Mouse (Mus musculus) embryonic stem cell, embryonic (primary cell): Measurements from ENCODE around the gene Aff1.

Experiments
- CTCF ChIA-PET, 4 experiments: fragments of 300-600 bp in 2 of 4; fragments of 350-600 bp in 2 of 4; sonication (Branson Sonifier 250); formaldehyde crosslinking; loops; one replicate each; lab custom pipeline; 2022; ENCODE audit warnings: inconsistent platforms in 2 of 4; lab: Charles Lee
- POLR2A ChIA-PET, 4 experiments: fragments of 300-600 bp in 2 of 4; fragments of 350-600 bp in 2 of 4; sonication (Branson Sonifier 250); formaldehyde crosslinking; loops; one replicate each; lab custom pipeline; 2022; ENCODE audit warnings: antibody characterized with exemption in 4 of 4, inconsistent platforms in 1 of 4; lab: Charles Lee

The Aff1 gene

DNA sequence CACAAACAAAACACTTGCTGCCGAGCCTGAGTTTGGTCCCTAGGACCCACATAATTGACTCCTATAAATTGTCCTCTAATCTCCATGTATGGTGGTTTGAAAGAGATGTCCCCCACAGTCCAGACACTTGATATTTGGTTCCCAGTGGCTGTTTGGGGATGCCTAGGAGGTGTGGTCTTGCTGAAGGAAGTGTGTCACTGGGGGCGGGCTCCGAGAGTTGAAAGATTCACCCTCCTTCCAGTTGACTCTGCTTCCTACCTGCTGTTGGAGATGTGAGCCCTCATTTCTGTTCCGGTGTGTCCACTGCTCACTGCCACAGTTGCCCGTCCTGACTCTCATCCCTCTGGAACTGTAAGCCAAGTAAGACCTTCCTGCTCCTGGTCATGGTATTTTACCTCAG, 13.2 kb upstream of the Aff1 start:
- ChIA-PET POLR2A (interaction anchor here in 2 of 4 experiments (0.7 to 3.2 kb wide), 2 partner anchors 15 to 22 kb away, joined by 3 to 18 read pairs; no protein-coding TSS in a partner anchor), CTCF (interaction anchor here in 1 of 4 experiments (2.0 to 2.9 kb wide), 2 partner anchors 12 to 23 kb away, joined by 10 to 48 read pairs; partner anchors contain the start of gene Aff1)

DNA sequence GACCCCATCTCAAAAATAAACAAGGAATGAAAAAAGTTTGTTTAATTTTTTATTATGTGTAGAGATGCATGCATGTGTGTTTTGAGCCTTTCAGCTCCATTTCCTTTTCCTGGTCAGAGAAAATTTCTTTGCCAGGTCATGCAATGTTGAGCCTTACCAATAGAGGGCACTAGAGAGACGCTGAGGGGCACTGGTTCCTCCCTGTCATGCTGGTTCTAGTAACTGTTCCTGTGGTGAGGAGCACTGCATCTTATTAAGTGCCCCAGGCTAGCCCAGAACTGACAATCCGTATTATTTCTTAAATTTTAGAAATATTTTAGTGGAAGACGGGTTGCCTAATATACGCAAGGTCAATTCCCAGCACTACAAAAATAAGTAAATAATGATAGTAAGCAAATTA, 11.8 kb upstream of the Aff1 start:
- POLR2A ChIA-PET, result interaction anchor here in 3 of 4 experiments (0.6 to 4.0 kb wide), 23 partner anchors 9 to 133 kb away, joined by 3 to 24 read pairs (median 4); partner anchors contain the start of gene Aff1 (in 2 of the 3)
- CTCF ChIA-PET, result interaction anchor here (0.6 to 2.9 kb wide), 88 partner anchors 9 to 312 kb away, joined by 3 to 48 read pairs (median 4); partner anchors contain the start of genes Aff1 (in 4 of the 4) and Ptpn13 (in 1 of the 4)

DNA sequence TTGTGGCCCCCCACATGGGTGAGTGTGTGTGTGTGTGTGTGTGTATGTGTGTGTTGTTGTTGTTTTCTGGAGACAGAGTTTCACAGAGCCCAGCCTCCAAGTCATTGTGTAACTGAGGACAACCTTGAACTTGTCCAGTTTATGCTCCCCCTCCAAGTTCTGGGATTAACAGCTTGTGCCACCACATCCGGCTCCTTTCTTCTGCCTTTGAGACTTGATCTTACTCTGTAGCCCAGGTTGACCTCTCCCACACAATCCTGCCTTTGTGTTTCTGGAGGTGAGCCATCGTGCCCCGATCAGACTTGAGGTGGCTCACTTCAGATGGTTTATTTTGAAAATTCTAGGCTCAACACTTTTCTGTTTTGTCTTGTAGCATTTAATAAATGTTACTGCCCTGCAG, 10.3 kb upstream of the Aff1 start:
- CTCF ChIA-PET, result interaction anchor here in 3 of 4 experiments (0.6 to 2.9 kb wide), 7 partner anchors 9 to 136 kb away, joined by 3 to 48 read pairs (median 4); partner anchors contain the start of gene Aff1 (in 1 of the 3)

DNA sequence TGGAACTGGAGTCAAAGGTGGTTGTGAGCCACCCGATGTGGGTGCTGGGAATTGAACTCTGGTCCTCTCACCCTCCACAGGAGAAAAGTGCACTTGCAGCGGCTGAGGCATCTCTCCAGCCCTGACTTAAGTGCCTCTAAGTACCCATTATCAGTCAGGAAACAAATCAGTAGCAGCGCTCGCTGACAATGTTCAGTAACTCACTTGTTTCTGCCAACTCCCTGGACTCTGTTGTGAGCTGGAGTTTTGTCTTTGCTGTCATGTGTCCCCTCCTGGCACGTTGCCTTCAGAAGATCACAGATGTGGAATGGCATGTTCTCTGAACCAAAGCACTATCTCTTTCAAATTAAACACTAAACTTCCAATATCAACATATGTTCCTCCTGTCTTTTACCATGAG, 2.5 kb upstream of the Aff1 start:
- ChIA-PET CTCF (interaction anchor here (0.7 to 6.0 kb wide), 9 partner anchors 9 to 128 kb away, joined by 3 to 48 read pairs (median 5); no protein-coding TSS in a partner anchor), POLR2A (interaction anchor here in 3 of 4 experiments (0.9 to 35.4 kb wide), 13 partner anchors 8 to 89 kb away, joined by 3 to 1868 read pairs (median 8); partner anchors contain the start of gene 1700016H13Rik (in 1 of the 3))

More for the DNA sequence above, 10.3 kb upstream of the Aff1 start:
- POLR2A ChIA-PET, result interaction anchor here (0.6 to 4.0 kb wide), 17 partner anchors 9 to 257 kb away, joined by 3 to 24 read pairs (median 4); partner anchors contain the start of genes Aff1 (in 3 of the 4), 1700016H13Rik (in 1 of the 4) and Ptpn13 (in 1 of the 4)

DNA sequence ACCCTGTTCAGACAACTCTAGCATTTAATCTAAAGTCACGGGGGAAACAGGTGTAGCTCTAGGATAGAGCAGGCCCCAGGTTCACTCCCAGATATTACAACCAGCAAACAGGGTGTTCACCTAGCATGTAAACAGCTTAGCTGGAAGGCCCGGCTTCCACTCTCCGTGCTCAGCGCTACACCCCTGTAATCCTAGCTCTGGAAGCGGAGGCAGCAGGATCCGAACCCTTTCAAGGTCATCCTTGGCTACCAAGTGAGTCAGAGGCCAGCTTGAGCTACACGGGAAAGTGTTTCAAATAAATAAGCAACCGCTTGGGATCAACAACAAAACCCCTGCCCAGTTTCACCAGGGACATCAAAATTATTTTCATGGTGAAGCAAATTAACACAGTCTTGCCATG, 2.0 kb upstream of the Aff1 start:
- POLR2A ChIA-PET, result interaction anchor here in 3 of 4 experiments (0.7 to 35.4 kb wide), 13 partner anchors 13 to 238 kb away, joined by 3 to 1868 read pairs (median 11); partner anchors contain the start of gene 1700016H13Rik (in 1 of the 3)
- CTCF ChIA-PET, result interaction anchor here (0.7 to 6.0 kb wide), 12 partner anchors 8 to 127 kb away, joined by 3 to 48 read pairs (median 4); no protein-coding TSS in a partner anchor

DNA sequence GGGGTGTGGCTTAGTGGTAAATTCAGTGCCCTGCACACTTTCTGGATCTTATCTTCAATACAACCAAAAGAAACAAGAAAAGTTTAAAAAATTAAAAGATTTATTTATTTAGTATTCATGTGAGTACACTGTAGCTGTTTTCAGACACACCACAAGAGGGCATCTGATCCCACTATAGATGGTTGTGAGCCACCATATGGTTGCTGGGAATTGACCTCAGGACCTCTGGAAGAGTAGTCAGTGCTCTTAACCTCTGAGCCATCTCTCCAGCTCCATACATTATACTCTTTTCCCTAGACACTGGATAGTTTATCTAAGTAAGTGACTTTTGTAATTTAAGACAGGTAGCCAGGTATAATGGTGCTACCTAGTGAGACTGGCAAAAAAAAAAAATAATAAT, 1.0 kb upstream of the Aff1 start:
- ChIA-PET CTCF (interaction anchor here (0.6 to 6.0 kb wide), 18 partner anchors 8 to 332 kb away, joined by 3 to 48 read pairs (median 6); partner anchors contain the start of gene Ptpn13 (in 1 of the 4)), POLR2A (interaction anchor here in 3 of 4 experiments (0.7 to 35.4 kb wide), 23 partner anchors 10 to 493 kb away, joined by 3 to 1868 read pairs (median 7); partner anchors contain the start of gene 1700016H13Rik (in 1 of the 3))

DNA sequence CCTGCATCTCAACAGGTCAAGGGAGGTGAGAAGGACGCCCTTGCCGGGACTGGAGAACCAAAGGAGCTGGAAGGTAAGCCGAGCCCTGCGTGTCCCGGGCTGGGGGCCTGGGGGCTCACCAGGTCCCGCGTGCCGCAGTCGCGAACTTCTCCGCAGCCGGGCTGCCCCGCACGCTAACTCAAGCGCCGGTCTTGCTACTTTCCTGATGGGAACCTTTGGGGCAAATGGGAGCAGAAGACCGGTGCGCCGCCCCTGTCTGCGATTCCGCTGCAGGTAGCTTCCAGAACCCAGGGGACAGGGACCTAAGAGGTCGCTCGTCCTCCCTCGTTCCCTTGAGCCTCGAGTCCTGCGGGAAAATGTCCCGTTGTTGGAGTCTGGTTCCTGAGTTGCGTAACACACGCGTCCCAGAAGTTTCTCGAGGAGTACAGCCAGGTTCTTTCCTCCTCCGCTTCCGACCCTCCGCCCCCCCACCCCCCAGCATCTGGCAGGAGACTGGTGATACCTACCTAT, 412 bp downstream of the Aff1 start:
- POLR2A ChIA-PET, result interaction anchor here (0.6 to 35.4 kb wide), 56 partner anchors 9 to 495 kb away, joined by 3 to 1868 read pairs (median 4); partner anchors contain the start of genes 1700016H13Rik (in 1 of the 4) and Ptpn13 (in 1 of the 4)
- CTCF ChIA-PET, result interaction anchor here (0.5 to 6.0 kb wide), 28 partner anchors 8 to 779 kb away, joined by 3 to 48 read pairs (median 4); no protein-coding TSS in a partner anchor

DNA sequence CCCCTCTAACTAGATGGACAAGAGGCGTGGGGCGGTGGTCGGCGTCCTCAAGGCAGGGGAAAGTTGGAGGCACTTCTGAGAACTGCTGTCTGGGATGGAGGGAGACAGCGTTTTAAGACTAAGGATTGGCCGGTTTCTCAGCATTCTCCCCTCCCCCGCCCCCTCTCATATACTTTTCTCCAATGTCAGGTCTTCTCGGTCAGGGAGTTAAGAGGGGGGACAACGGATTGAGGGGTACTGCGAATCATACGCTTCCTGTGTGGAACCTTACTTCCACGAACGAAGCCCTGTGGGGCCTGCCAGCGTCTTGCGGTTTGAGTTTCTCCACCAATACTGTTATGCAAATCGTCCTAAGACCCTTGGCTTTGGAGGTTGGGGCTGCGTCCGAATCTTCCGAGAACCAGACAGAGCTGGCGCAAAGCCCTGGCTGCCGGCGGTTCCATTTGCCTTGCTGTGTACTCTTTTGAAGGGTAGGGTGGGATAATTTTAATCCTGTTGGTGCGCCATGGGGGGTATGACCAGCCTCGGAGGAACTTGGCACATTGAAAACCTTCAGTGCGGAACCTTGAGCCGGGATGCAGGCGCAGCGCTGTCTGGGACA, 967 bp downstream of the Aff1 start:
- ChIA-PET CTCF (interaction anchor here (0.9 to 6.0 kb wide), 18 partner anchors 8 to 235 kb away, joined by 3 to 48 read pairs (median 4); no protein-coding TSS in a partner anchor), POLR2A (interaction anchor here (0.6 to 35.4 kb wide), 56 partner anchors 9 to 749 kb away, joined by 3 to 1868 read pairs (median 4); partner anchors contain the start of genes Ptpn13 (in 2 of the 4) and 1700016H13Rik (in 1 of the 4))

DNA sequence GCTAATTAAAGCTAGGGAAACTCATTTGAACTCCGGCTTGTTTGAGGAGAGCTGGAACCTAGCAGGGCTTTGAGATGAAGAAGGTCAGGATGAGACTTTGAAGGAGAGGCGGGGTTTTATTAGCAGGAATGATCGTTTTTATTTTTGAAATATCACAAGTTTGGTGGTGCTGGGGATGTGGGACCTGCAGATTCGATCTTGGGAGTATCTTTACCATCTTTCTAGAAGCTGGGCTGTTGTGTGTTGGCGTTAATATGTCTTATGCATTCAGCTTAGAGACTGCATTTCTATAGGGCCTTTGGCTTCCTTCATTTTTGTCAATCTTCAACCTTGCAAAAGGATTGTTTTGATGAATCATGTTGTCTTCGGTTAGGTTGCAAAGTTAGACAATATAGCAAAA, 1.9 kb downstream of the Aff1 start:
- ChIA-PET POLR2A (interaction anchor here (0.6 to 35.4 kb wide), 40 partner anchors 8 to 773 kb away, joined by 3 to 1868 read pairs (median 4); no protein-coding TSS in a partner anchor), CTCF (interaction anchor here (0.5 to 6.0 kb wide), 10 partner anchors 8 to 234 kb away, joined by 3 to 48 read pairs (median 4); no protein-coding TSS in a partner anchor)

DNA sequence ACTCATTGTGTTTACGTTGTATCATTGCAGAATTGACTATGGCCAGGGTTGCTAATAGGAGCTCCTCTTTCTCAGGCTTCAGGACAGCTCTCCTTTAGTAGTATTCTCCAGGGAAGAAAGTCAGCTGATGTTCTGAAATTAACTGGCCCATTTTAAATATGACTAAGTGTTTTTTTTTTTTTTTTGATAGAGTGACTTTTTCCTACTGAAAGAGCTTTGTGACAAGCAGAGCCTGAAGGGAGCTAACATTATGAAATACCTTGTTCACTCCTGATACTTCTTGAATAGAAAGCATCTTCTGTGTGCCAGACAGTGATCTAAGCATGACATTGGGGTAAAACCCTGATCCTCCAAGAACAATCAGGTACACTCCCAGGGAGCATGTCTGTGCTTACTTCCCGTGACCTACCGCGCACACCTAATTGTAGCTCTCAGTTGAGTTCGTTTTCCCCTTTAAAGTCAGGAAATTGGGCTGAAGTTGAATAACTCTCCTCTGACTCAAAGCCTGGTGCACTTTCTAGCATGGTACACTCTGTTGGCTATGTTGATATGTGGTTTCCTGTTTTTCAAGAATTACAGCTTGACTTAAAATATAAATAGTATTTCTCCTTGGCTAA, 5.8 kb downstream of the Aff1 start:
- CTCF ChIA-PET, result interaction anchor here (0.6 to 1.2 kb wide), 5 partner anchors 11 to 229 kb away, joined by 3 to 5 read pairs (median 3); partner anchors contain the start of gene 1700016H13Rik (in 1 of the 4)
- POLR2A ChIA-PET, result interaction anchor here (0.6 to 35.4 kb wide), 32 partner anchors 8 to 1683 kb away, joined by 3 to 1868 read pairs (median 4); partner anchors contain the start of gene 1700016H13Rik (in 2 of the 4)

DNA sequence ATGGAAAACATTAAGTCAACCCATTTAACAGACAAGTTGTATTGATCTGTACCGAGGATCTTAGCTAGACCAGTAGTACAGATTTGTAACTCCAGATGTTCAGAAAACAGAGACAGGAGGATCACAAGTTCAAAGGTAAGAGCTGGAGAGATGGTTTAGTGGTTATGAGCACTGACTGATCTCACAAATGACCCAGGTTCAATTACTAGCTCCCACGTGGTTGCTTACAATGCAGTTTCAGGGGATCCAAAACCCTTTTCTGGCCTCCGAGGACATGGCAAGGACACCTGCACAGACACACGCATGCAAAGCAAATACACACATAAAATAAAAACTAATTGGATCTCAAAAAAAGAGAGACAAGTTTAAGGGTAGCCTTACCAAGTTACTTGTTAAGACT, 6.4 kb downstream of the Aff1 start:
- ChIA-PET POLR2A (interaction anchor here (0.6 to 35.4 kb wide), 20 partner anchors 10 to 308 kb away, joined by 3 to 1868 read pairs (median 4); partner anchors contain the start of gene 1700016H13Rik (in 2 of the 4)), CTCF (interaction anchor here in 1 of 4 experiments (0.8 to 1.2 kb wide), 2 partner anchors 18 to 43 kb away, joined by 3 to 5 read pairs; partner anchors contain the start of gene 1700016H13Rik)

DNA sequence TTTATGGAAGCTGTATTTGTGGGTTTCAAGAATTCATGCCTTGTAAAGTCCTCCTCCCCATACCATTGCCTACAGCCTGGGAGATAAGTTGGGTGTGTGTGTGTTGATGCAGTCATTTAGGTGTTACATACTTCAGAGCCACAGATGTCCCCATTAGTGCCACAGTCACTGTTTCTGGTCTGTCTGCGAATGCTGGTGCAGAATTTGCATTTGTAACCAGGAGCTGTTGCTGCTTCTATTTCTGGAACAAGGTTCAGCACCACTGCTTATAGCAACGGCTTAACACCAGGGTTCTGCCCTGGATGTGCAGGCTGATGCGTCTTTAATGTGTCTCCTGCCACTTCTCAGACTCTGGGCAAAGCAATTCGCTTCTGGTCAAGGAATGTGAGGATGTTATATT, 7.4 kb downstream of the Aff1 start:
- ChIA-PET CTCF (interaction anchor here in 2 of 4 experiments (0.7 kb wide), 2 partner anchors 113 to 114 kb away, joined by 3 read pairs; no protein-coding TSS in a partner anchor), POLR2A (interaction anchor here in 3 of 4 experiments (0.9 to 38.3 kb wide), 10 partner anchors 3 to 118 kb away, joined by 3 to 1868 read pairs (median 12); partner anchors contain the start of gene Aff1 (in 2 of the 3))

DNA sequence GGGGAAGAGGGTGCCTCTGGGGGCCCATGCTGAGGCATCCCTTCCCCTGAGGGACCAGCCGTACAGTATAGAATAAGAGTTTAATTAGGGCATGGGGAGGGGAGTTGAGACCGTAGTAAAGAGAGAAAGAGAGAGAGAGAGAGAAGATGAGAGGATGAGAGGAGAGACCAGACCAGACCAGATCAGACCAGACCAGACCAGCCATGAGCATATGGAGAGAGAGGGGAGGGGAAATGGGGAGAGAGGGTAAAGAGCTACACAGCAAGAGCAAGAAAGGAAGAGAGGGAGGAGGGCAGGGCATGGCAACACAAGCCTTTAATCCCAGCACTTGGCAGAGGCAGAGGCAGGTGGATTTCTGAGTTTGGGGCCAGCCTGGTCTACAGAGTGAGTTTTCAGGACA, 8.5 kb downstream of the Aff1 start:
- CTCF ChIA-PET, result interaction anchor here (0.6 to 3.9 kb wide), 19 partner anchors 8 to 276 kb away, joined by 3 to 44 read pairs (median 5); partner anchors contain the start of genes Aff1 (in 3 of the 4), 1700016H13Rik (in 1 of the 4) and Ptpn13 (in 1 of the 4)
- POLR2A ChIA-PET, result interaction anchor here (0.7 to 38.3 kb wide), 24 partner anchors 2 to 117 kb away, joined by 3 to 1868 read pairs (median 4); partner anchors contain the start of gene Aff1 (in 4 of the 4)

DNA sequence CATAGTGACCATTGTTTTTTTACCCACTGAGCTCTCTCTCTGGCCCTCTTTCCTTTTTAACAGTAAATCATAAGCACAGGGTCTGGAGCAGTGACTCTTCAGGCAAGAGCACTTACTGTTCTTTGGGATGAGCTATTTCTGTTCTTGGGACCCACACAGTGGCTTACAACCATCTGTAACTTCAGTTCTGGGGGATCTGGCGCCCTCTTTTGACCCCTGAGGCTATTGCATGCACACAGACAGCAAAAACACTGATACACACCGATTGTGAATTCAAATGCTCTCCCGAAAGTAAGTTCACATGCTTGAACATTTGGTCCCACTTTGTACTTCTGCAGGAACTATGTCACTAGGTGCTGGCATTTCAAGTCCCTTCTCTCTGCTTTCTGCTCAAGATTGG, 9.3 kb downstream of the Aff1 start:
- CTCF ChIA-PET, result interaction anchor here (0.5 to 3.9 kb wide), 41 partner anchors 8 to 276 kb away, joined by 3 to 44 read pairs (median 4); partner anchors contain the start of genes Aff1 (in 4 of the 4), 1700016H13Rik (in 2 of the 4) and Ptpn13 (in 1 of the 4)

DNA sequence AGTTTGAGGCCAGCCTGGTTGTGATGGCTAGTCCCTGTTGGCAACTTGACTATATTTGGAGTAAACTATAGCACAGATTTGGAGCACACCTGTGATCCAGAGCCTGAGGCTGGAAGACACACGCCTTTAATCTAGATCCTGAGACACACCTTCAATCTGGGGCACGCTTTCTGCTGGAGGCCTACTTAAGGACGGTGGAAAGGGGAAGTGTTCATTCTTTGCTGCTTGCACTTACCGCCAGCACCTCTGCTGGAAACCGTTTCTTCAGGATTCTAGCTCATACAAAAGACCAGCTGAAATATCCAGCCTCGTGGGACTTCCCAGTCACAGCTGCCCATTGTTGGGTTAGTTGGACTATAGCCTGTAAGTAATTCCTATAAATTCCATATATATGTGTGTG, 10.4 kb downstream of the Aff1 start:
- CTCF ChIA-PET, result interaction anchor here (0.5 to 3.9 kb wide), 10 partner anchors 10 to 1722 kb away, joined by 3 to 44 read pairs (median 5); partner anchors contain the start of genes Aff1 (in 2 of the 4) and 1700016H13Rik (in 1 of the 4)
- POLR2A ChIA-PET, result interaction anchor here in 3 of 4 experiments (0.7 to 38.3 kb wide), 12 partner anchors 0 to 58 kb away, joined by 3 to 1868 read pairs (median 18); partner anchors contain the start of gene Aff1 (in 3 of the 3)

More for the DNA sequence above, 9.3 kb downstream of the Aff1 start:
- POLR2A ChIA-PET, result interaction anchor here (0.6 to 38.3 kb wide), 30 partner anchors 1 to 123 kb away, joined by 3 to 1868 read pairs (median 3); partner anchors contain the start of gene Aff1 (in 4 of the 4)

DNA sequence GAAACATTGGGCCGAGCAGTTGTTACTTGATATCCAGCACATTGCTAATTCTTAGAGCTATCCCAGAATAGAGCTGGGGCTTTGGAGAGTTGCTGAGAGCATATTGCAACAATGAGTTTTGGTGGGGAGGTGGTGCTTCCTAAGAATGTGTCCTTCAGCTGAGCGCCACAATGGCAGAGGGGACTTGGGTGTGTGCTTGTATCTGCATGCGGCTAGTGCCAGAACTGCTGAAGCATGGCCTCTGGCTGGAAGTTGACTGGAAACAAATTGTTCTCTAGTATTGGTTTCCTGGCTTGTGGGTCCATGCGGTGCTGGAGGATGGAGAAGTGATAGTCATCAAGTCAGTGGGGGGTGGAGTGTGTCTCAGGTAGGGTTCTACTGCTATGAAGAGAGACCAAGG, 13.2 kb downstream of the Aff1 start:
- CTCF ChIA-PET, result interaction anchor here in 3 of 4 experiments (0.7 to 1.9 kb wide), 5 partner anchors 12 to 31 kb away, joined by 3 to 6 read pairs (median 4); partner anchors contain the start of gene Aff1 (in 1 of the 3)
- POLR2A ChIA-PET, result interaction anchor here (0.5 to 38.3 kb wide), 27 partner anchors 3 to 139 kb away, joined by 3 to 1868 read pairs (median 5); partner anchors contain the start of gene Aff1 (in 2 of the 4)
